Mouse (Mus musculus): ENCODE results near the gene Slc35a2.

The Slc35a2 gene

DNA sequence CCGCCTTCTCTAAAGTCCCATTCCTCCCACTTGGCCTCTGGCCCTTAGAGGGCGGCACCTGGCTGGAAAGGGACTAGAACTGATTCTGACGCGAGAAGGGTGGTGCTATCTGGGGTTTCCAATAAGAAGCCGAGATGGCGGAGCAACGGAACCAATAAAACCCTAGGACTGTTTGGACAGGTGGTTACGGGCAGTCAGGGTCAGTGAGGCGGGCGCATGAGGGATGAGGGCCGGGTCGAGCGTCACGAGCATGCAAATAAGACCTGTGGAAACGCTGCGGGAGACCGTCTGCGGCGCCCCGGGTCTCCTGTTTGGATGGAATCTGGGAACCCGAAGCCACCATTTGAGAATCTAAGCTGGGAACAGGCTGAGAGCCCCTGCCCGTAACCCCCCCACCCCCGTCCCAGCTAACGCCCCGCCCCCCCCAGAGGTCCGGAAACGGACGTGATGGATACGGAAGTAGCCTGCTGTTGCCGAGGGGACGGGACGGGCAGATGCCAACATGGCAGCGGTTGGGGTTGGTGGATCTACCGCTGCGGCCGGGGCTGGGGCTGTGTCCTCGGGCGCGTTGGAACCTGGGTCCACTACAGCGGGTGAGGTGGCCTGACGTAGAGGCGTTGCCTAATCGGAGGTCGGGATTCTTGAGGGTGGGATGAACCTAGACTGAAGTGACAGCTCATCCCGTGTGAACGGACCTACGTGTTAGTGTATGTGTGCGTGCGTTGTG lies at the start of gene Slc35a2:
Gene Slc35a2, plus strand, starts transcription at position 188 of the 727 bp plus-strand sequence.
- peak; percentile 54 to 68 for DNase-seq

GRCm38 (mm10) chrX:7837146-7837545 lies 46.7 kb upstream of the Slc35a2 start:
- DNase-seq: no peak

GRCm38 (mm10) chrX:7840842-7841162 lies 43.0 kb upstream of the Slc35a2 start:
- DNase-seq: no peak

DNA sequence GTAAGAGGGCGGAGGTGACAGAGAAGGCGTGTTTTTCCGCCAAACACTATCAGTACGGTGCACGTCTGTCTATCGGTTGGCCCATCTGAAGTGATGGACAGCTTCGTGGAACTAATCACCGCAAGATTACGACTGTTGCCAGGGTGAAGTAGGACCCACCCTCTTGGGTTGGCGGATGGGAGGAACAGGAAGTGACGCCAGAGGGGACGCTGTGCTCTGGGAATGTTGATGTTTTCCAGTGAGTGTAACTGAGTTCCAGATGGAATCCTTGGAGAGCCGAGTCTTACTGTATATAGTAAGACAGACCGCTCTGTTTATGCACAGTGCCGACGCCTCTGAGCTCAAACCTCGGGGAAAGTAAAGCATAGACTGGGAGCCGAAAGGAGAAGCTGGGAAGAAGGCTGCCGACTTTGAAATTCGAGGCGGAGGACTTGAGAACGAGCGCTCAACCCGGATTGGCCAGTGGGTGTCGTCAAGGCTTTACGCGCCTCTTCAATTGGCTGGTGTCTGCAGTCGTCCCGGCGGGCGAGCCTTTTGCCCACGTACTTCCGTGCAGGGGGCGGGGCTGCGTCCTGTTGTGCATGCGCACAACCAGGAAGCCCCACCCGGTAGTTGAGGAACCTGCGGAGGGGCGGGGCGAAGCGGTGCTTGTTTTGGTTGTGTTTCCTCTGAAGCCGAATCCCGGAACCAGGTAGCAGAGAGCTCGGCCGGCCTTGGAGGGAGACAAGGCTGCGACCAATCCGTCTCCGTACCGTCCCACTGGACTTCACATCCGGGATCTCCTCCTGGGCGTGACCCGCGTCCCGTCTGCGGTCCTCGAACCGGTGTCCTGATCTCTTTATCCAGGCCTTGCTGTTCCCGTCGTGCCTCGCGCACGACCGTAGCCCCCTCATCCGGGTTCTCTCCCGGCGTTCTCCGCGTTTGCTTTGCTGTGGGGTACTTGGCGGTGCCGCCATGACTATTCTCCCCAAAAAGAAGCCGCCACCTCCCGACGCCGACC lies 42.4 kb upstream of the Slc35a2 start, which contains the start of gene Otud5:
Gene Otud5, plus strand, starts transcription at position 202 of the 1,000 bp plus-strand sequence.
- DNase-seq: peak; percentile 93 to 97

DNA sequence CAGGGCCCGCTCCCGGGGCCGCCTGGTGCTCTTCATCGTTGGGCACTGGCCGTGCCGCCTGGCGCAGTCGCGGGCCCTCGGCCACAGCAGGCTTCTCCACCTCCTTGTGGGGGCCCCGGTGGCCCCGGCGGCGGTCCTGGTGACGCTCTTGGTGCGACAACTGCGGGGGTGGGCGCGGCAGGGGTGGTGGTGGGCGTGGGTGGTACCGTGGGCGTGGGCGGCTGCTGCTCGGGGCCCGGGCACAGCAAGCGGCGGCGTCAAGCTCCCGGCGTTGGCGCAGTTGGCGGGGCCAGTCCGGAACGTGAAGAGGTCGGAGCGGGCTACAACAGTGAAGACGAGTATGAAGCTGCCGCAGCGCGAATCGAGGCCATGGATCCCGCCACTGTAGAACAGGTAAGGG lies 41.5 kb upstream of the Slc35a2 start:
- DNase-seq: peak; percentile 25 to 60

DNA sequence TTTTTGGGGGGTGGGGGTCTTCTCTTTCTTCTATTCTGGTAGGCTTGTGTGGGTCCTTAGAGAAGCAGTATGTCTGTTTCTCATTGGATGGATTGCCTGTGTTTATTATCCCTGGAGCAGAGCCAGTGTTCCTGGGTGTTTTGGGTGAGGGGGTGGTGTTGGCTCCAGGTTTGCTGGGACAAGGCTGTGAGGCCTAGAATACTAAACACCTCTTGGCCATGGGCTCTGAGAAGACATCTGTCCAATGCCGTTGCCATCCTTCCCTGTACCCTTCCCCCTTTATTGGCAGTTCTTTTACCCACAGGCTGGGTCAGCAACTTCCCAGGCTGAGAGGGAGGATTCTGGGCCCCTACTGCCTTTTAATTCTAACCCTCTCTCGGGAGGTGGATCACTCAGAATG lies 36.0 kb upstream of the Slc35a2 start:
- DNase-seq: no peak

DNA sequence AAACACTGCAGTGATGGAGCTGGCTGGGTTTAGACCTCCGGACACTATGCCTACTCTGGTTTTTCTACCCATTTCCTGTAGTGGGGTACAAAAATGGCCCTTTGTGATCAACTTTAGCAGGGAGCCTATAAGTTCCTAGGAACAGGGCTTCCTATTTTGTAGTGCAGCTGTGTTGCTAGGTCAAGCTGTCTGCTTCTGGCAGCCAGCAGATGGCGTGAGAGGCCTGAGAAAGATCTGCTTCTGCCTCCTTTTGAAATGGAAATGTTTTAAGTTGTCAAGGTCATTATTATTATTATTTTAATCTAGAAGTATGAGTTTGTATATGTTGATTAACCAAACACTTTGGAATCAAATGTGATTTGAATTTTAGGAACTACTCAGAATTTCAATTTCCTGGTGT lies 29.2 kb upstream of the Slc35a2 start:
- peak; percentile 15 to 26 for DNase-seq

DNA sequence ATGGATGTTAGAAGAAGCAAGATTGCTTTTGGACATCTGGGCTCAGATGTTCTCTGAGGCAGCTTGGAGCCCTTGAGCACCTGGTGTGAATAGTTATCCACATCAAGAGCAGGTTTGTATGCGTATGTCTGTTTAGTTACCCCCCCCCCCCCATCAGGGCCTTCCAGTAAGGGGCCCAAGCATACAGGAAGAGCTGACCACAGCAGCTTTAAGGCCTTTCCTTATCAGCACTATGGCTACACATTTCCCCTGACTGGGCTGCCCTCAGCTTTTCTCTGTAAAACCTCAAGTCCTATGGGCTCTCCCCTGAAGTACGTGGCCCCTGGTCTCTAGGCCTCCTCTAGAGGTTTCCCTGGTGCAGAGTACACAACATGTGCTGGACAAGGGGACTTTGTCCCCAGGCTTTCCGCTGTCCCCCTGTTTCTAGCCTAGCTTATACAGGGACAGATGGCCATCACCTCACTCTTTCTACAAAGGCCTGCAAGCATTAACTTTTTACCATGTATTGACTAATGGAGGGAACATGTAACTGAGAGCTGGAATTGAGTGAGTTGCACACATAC lies 24.6 kb upstream of the Slc35a2 start:
- DNase-seq: no peak

GRCm38 (mm10) chrX:7863181-7863580 lies 20.6 kb upstream of the Slc35a2 start:
- DNase-seq: no peak

- no peak for DNase-seq
Measured at GRCm38 (mm10) chrX:7864551-7864950, 19.3 kb upstream of the Slc35a2 start.

GRCm38 (mm10) chrX:7865343-7865742 lies 18.5 kb upstream of the Slc35a2 start:
- DNase-seq: peak in 1 of 2 experiments; percentile 31

- no peak for DNase-seq
Measured at GRCm38 (mm10) chrX:7865786-7866185, 18.0 kb upstream of the Slc35a2 start.

DNA sequence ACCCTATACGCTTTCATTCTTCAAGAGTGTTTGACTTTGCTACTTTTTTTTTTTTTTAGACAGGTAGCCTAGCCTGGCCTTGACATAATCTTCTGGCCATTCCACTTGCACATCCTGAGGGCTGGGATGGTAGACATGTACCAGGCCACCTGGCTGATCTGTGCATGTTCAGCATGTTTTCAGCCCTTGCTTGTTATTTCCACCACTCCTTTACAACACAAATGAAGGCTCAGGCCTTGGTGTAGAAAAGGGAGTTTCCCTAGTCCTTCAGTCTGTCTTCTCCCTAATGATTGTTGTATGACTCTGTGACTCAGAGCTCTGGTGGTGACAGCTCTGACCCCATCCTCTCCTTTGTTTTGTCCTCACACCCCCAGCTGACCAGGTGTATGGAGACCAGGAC lies 16.7 kb upstream of the Slc35a2 start:
- DNase-seq: no peak

DNA sequence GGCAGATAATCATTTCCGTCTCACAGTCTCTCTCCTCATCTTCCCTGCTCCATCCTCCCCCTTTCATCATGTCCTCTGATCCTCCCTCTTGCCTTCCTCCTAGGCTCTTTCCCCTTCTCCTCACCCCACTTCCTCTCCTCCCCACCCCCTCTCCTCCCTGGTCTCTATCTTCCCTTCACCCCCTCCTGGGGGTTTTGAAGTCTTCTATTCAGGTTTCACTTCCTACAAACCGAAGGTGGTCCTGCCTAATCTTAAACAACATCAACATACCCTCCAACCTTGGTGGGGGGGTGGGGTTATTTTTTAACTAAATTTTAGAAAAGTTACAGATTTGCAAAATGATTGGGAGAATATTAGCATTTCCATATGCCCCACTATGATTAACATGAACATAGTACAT lies 15.3 kb upstream of the Slc35a2 start:
- DNase-seq: no peak

DNA sequence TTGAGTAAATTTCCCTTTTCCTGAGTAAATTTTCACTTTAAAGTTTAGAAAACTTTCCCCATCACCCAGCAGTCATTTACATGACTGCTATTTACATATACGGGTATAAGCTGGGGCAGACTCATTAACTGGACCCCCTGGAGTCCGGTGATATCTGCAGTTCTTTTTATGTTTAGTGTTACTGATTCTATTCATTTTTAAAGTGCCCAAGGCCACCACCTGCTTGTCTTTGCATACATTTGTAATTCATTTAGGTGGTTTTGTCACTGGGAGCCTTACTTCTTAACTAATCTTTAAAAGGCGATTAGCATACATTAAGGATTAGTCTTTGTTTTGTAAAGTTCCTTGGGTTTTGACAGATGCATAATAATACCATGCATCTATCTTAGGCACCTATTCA lies 14.0 kb upstream of the Slc35a2 start:
- no peak for DNase-seq

DNA sequence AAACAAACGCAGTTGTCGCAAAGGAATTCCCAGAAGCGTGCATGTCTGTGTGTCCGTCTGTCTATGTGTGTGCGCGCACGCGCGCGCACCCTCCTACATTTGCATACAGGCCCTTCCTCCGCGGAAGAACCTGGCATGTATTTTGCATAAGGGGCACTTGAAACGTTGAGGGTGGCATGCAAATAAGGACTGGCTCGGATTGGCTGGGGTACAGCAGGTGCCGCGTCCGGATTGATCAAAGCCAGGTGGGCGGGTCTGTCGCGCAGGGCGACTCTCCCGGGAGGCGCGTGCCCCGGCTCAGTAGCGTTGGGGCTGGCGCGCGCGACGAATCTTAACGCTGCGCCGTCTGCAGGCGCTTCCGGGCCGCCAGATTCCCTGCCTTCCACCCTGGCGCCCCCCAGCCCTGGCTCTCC lies 5.8 kb upstream of the Slc35a2 start, which contains the start of gene Pim2:
Gene Pim2, plus strand, starts transcription at position 256 of the 413 bp plus-strand sequence.
- DNase-seq: peak; percentile 83 to 92

- peak in 1 of 2 experiments; percentile 25 for DNase-seq
Measured at GRCm38 (mm10) chrX:7878495-7878894, 5.3 kb upstream of the Slc35a2 start.

DNA sequence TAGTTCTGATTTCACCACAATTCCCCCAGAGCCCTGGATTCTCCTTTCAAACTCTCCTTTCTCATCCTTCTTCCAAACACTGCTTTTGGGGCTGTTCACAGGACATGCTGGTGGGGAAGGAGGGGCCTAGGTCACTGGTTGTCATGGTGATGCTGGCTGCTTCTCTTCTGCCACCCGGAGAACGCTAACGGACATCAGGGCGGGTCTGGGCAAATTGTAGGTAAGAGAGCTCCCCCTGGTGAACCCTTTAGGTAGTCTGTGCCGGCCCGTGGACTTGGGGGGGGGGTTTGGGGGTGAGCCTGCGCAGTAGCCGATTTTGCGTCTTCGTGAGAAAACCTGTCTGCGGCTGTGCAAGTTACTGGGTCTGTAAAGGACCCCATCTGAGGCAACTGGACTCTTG lies 4.0 kb upstream of the Slc35a2 start:
- peak; percentile 48 to 57 for DNase-seq

- no peak for DNase-seq
Measured at GRCm38 (mm10) chrX:7898211-7898610, 14.4 kb downstream of the Slc35a2 start.

DNA sequence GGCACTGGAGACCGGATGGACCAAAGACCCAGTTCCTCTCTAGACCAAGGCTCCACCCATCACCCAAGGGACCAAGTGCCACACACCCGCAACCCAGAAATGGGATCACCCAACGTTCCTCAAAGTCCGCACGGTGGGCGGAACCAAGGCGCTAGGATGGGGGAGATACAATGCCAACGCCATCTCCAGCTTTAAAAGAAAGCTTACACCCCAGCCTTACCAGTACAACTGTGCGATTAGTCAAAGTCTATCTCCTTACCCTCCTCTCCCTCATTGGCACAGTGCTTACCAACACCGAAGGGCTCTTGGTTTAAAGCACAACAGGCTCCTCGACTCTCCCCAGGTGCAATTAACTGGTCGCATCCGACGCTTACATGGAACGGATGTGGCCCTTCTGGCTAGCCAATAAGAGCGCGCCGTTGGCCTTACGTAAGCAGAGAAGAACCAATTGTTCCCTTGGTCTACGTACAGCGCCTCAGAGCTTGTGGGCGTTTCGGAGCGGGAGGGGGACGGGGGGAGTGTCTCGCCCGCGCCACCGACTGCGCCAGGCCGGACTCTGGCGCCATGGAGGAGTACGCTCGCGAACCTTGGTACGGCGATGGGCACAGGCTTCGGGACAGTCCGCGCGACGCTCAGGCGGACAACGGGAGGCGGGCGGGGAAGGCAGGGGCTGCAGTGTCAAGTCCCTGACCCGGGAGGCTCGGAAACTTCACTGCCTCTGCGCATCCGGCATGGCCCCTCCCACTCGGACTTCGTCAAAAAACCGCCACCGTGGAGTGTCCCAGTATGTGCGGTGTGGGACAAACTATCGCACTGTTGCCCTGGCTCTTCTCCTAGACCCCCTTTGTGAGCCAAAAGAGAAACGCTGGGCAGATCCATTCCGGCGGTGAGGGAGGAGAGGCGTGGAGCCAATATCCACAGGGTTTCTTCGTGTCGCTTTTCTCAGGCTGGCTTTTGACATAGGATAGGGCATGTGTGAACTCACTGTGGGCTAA lies 15.3 kb downstream of the Slc35a2 start, which contains the start of the genes Pqbp1 and Timm17b:
Gene Pqbp1, minus strand, starts transcription at position 390 of the 995 bp plus-strand sequence.
Gene Timm17b, plus strand, starts transcription at position 478 of the 995 bp plus-strand sequence.
- peak; percentile 79 to 89 for DNase-seq

DNA sequence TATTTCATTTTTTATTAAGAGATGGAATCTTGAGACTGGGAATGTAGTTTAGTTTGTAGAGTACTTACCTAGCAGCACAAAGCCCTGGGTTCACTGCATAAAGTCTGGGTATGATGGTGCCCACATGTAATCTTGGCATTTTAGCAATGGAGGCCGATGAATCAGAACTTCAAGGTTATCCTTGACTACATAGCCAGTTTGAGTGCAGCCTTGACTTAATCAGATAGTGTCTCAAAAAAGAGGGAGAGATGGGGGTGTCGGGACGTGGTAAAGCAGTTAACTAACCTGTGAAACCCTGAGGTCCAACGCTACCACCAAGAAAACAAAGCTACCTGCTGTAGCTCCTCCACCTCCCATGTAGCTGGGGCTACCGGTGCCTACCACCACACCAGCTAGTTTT lies 20.6 kb downstream of the Slc35a2 start:
- no peak for DNase-seq

- no peak for DNase-seq
Measured at GRCm38 (mm10) chrX:7907735-7908134, 23.9 kb downstream of the Slc35a2 start, which contains the start of gene Gm10491. Gene Gm10491, minus strand, starts transcription at chrX:7907835.

Data from thymus, postnatal 36 days (tissue).